Mouse (Mus musculus) heart, embryonic 12.5 days (tissue): ENCODE measurements around the gene Rab11fip3. TPM values are rescaled to one million over a fixed set of nuclear protein-coding genes. Genes with fewer than 3 reads are reported as not detected.
"Not testable (repeated sequence)": the region's sequence is repeated elsewhere in the genome, so short reads cannot be mapped to it uniquely, and the experiment has no call there.

Source experiments
- ATAC-seq: fragments of 200-750 bp; cut with Nextera tagmentation; 2 replicates; pipeline ENCODE4 v1.8.0; 2017; ENCODE audit warnings: moderate TSS enrichment, moderate library complexity; ENCODE audit not compliant: insufficient number of reproducible peaks, low FRiP score
- H3K27ac ChIP-seq: fragments of 300-500 bp; sonication (generic); 2 replicates; pipeline ENCODE4 v1.5.1; 2016; ENCODE audit warnings: mild to moderate bottlenecking, moderate library complexity; ENCODE audit not compliant: poor library complexity, severe bottlenecking
- H3K27me3 ChIP-seq: fragments of 300-500 bp; sonication (generic); replicated peaks from 2 replicates; pipeline ENCODE4 v1.6.1; 2016; ENCODE audit warnings: mild to moderate bottlenecking, moderate library complexity
- H3K36me3 ChIP-seq: fragments of 300-500 bp; sonication (generic); 2 replicates; pipeline ENCODE4 v1.6.1; 2016; ENCODE audit warnings: mild to moderate bottlenecking, moderate library complexity
- H3K4me1 ChIP-seq: fragments of 300-500 bp; sonication (generic); replicated peaks from 2 replicates; pipeline ENCODE4 v1.6.1; 2016; ENCODE audit warnings: mild to moderate bottlenecking
- H3K4me2 ChIP-seq: fragments of 300-500 bp; sonication (generic); 2 replicates; pipeline ENCODE4 v1.6.1; 2016; ENCODE audit warnings: mild to moderate bottlenecking, moderate library complexity
- H3K4me3 ChIP-seq: fragments of 300-500 bp; sonication (generic); 2 replicates; pipeline ENCODE4 v1.5.1; 2016; ENCODE audit warnings: mild to moderate bottlenecking
- H3K9ac ChIP-seq: fragments of 300-500 bp; sonication (generic); 2 replicates; pipeline ENCODE4 v1.6.1; 2016; ENCODE audit warnings: mild to moderate bottlenecking, moderate library complexity
- H3K9me3 ChIP-seq: fragments of 300-500 bp; sonication (generic); replicated peaks from 2 replicates; pipeline ENCODE4 v1.6.1; 2016; ENCODE audit warnings: mild to moderate bottlenecking, moderate library complexity
- WGBS: fragments of 180-500 bp; shearing (Covaris S2); methylation state at CpG from one replicate; pipeline ENCODE4 v1.1.7; 2016; 5-methylcytosine and 5-hydroxymethylcytosine counted together
- polyA plus RNA-seq: library from polyadenylated mRNA; unstranded; fragments of >200 nt; fragmentation: Nextera tagmentation; extraction: Ambion mirVana; gene quantifications from 2 replicates; pipeline ENCODE4 v1.2.1, GENCODE M21; 2016

Rab11fip3 gene
- polyA plus RNA-seq, 1 experiment from 2014 or later = 15.5 TPM

- Histone ChIP-seq H3K27me3 (peaks cover 49% of the 10 kb centered on the region), H3K4me3 (no peak overlapping the region), H3K4me2 (no peak overlapping the region), H3K9ac (no peak overlapping the region), H3K36me3 (no peaks in the 10 kb centered on the region), H3K4me1 (peaks cover 11% of the 10 kb centered on the region), H3K9me3 (no peaks in the 10 kb centered on the region), H3K27ac (no peak overlapping the region)
- no peak for ATAC-seq
- WGBS = 30% methylated on average over 4 of the region's 4 CpGs
Measured at GRCm38 (mm10) chr17:26110156-26110555, 40.8 kb upstream of the Rab11fip3 start.

GRCm38 (mm10) chr17:26105619-26106018, 36.3 kb upstream of the Rab11fip3 start:
- 38% methylated on average over 4 of the region's 4 CpGs for WGBS
- H3K4me2 ChIP-seq = no peak overlapping the region
- ATAC-seq = no peak

GRCm38 (mm10) chr17:26101478-26101877, 32.1 kb upstream of the Rab11fip3 start:
- no peak overlapping the region for H3K4me3 ChIP-seq
- H3K9me3 ChIP-seq = no peaks in the 10 kb centered on the region
- H3K36me3 ChIP-seq = no peaks in the 10 kb centered on the region
- H3K27ac ChIP-seq = no peak overlapping the region
- no peaks in the 10 kb centered on the region; the same call in 1 of the 2 replicates for H3K27me3 ChIP-seq
- no peaks in the 10 kb centered on the region for H3K4me1 ChIP-seq
- H3K4me2 ChIP-seq = no peak overlapping the region
- 60% methylated on average over 4 of the region's 4 CpGs for WGBS
- ATAC-seq = peak; percentile 59; the same call in 1 of the 2 replicates
- no peak overlapping the region for H3K9ac ChIP-seq

More at GRCm38 (mm10) chr17:26105619-26106018, 36.3 kb upstream of the Rab11fip3 start:
- Histone ChIP-seq H3K4me1 (no peaks in the 10 kb centered on the region), H3K9me3 (no peaks in the 10 kb centered on the region), H3K27ac (no peak overlapping the region), H3K36me3 (no peaks in the 10 kb centered on the region), H3K9ac (no peak overlapping the region), H3K4me3 (no peak overlapping the region), H3K27me3 (peaks cover 7% of the 10 kb centered on the region)

- no peak overlapping the region for H3K4me2 ChIP-seq
- 0 out of 2 replicates have a peak, but pooled peaks cover 3% of the 10 kb centered on the region for H3K4me1 ChIP-seq
- no peaks in the 10 kb centered on the region for H3K36me3 ChIP-seq
- no peaks in the 10 kb centered on the region for H3K9me3 ChIP-seq
- no peak overlapping the region for H3K4me3 ChIP-seq
- ATAC-seq = no peak
- H3K27me3 ChIP-seq = no peaks in the 10 kb centered on the region
- WGBS = 40% methylated on average over 2 of the region's 2 CpGs
- H3K9ac ChIP-seq = no peak overlapping the region
- H3K27ac ChIP-seq = no peak overlapping the region
Measured at GRCm38 (mm10) chr17:26100166-26100565, 30.8 kb upstream of the Rab11fip3 start.

GRCm38 (mm10) chr17:26099316-26099715, 30.0 kb upstream of the Rab11fip3 start:
- not testable (repeated sequence) for H3K36me3 ChIP-seq, H3K27me3 ChIP-seq, H3K9me3 ChIP-seq, H3K4me3 ChIP-seq, H3K4me2 ChIP-seq, H3K4me1 ChIP-seq, ATAC-seq, H3K27ac ChIP-seq, H3K9ac ChIP-seq
- WGBS = 66% methylated on average over 3 of the region's 3 CpGs

GRCm38 (mm10) chr17:26098461-26098860, 29.1 kb upstream of the Rab11fip3 start:
- 87% methylated on average over 7 of the region's 7 CpGs for WGBS
- H3K4me2 ChIP-seq = no peak overlapping the region
- no peak for ATAC-seq
- no peak overlapping the region for H3K4me3 ChIP-seq
- H3K9me3 ChIP-seq = no peaks in the 10 kb centered on the region
- H3K9ac ChIP-seq = no peak overlapping the region
- peaks cover 11% of the 10 kb centered on the region for H3K4me1 ChIP-seq
- H3K27ac ChIP-seq = no peak overlapping the region
- H3K27me3 ChIP-seq = no peaks in the 10 kb centered on the region
- H3K36me3 ChIP-seq = 0 out of 2 replicates have a peak, but pooled peaks cover 4% of the 10 kb centered on the region

- Histone ChIP-seq H3K27ac (peak within 1 kb of the TSS; percentile 26; the same call in 1 of the 2 replicates), H3K4me2 (peak within 1 kb of the TSS; percentile 73), H3K36me3 (peaks cover 19% of the 10 kb centered on the region), H3K4me3 (peak within 1 kb of the TSS; percentile 60), H3K9me3 (no peaks in the 10 kb centered on the region), H3K4me1 (peaks cover 11% of the 10 kb centered on the region), H3K9ac (peak within 1 kb of the TSS; percentile 81), H3K27me3 (no peaks in the 10 kb centered on the region)
- WGBS = 3% methylated on average over 47 of the region's 47 CpGs
- ATAC-seq = peak; percentile 79
Measured at GRCm38 (mm10) chr17:26095121-26095740, 25.9 kb upstream of the Rab11fip3 start, which contains the start of gene Nme4. Gene Nme4, minus strand, starts transcription at chr17:26095602.

- peaks cover 19% of the 10 kb centered on the region for H3K36me3 ChIP-seq
- no peaks in the 10 kb centered on the region for H3K9me3 ChIP-seq
- peak overlapping the region; percentile 73 for H3K4me2 ChIP-seq
- peak overlapping the region; percentile 60 for H3K4me3 ChIP-seq
- ATAC-seq = no peak
- H3K27me3 ChIP-seq = no peaks in the 10 kb centered on the region
- 29% methylated on average over 9 of the region's 9 CpGs for WGBS
- H3K9ac ChIP-seq = peak overlapping the region; percentile 81
- no peak overlapping the region for H3K27ac ChIP-seq
- H3K4me1 ChIP-seq = peaks cover 12% of the 10 kb centered on the region
Measured at GRCm38 (mm10) chr17:26094531-26095110, 25.3 kb upstream of the Rab11fip3 start.

- no peaks in the 10 kb centered on the region for H3K9me3 ChIP-seq
- peaks cover 30% of the 10 kb centered on the region for H3K36me3 ChIP-seq
- peaks cover 12% of the 10 kb centered on the region for H3K4me1 ChIP-seq
- H3K27me3 ChIP-seq = no peaks in the 10 kb centered on the region
- ATAC-seq = peak; percentile 87
- peak within 1 kb of the TSS; percentile 79 for H3K27ac ChIP-seq
- H3K9ac ChIP-seq = peak within 1 kb of the TSS; percentile 70
- peak within 1 kb of the TSS; percentile 75 for H3K4me2 ChIP-seq
- peak within 1 kb of the TSS; percentile 68 for H3K4me3 ChIP-seq
- WGBS = under 1% methylated on average over 32 of the region's 32 CpGs
Measured at GRCm38 (mm10) chr17:26089905-26090632, 20.7 kb upstream of the Rab11fip3 start, which contains the start of gene Decr2. Gene Decr2, minus strand, starts transcription at chr17:26090337.

- Histone ChIP-seq H3K4me2 (no peak overlapping the region), H3K27ac (no peak overlapping the region), H3K4me1 (peaks cover 4% of the 10 kb centered on the region), H3K9me3 (no peaks in the 10 kb centered on the region), H3K36me3 (peaks cover 33% of the 10 kb centered on the region), H3K4me3 (no peak overlapping the region), H3K27me3 (no peaks in the 10 kb centered on the region), H3K9ac (no peak overlapping the region)
- 86% methylated on average over 9 of the region's 9 CpGs for WGBS
- ATAC-seq = no peak
Measured at GRCm38 (mm10) chr17:26087059-26087564, 17.8 kb upstream of the Rab11fip3 start.

GRCm38 (mm10) chr17:26080867-26081266, 11.5 kb upstream of the Rab11fip3 start:
- H3K4me2 ChIP-seq = no peak overlapping the region
- H3K9me3 ChIP-seq = no peaks in the 10 kb centered on the region
- ATAC-seq = no peak
- peaks cover 22% of the 10 kb centered on the region for H3K36me3 ChIP-seq
- H3K9ac ChIP-seq = no peak overlapping the region
- 32% methylated on average over 2 of the region's 2 CpGs for WGBS
- no peaks in the 10 kb centered on the region for H3K27me3 ChIP-seq
- H3K4me3 ChIP-seq = no peak overlapping the region
- no peaks in the 10 kb centered on the region for H3K4me1 ChIP-seq
- H3K27ac ChIP-seq = no peak overlapping the region
